30 mouse cellular contexts compared by ENCODE assay signal in genomic region chr9:57256309-57256708, GRCm38 (mm10). TPM values are rescaled to one million over a fixed set of nuclear protein-coding genes. Genes with fewer than 3 reads are reported as not detected.
DNase-seq lines count a peak whose midpoint lies in the region; ATAC-seq and TF ChIP-seq lines count a peak whose summit lies in the region.
"Had no signal": no experiment of that assay in that cellular context is flagged by ENCODE, and none has a peak within 500 bp of the region (broad histone marks: within the 10 kb centered on the region; RNA-seq: fewer than 3 reads in every experiment).

No protein-coding gene starts in this region.

- H3K9me3 ChIP-seq in heart, embryonic 10.5 days: no peaks in the 10 kb centered on the region
- no peaks in the 10 kb centered on the region for H3K9me3 ChIP-seq in megakaryocyte, embryonic 14.5 days
- H3K9me3 ChIP-seq in G1E (replicated peaks): no peaks in the 10 kb centered on the region
- H3K9me3 ChIP-seq: forebrain, embryonic 10.5 days; forebrain, embryonic 13.5 days; hindbrain, embryonic 12.5 days; hindbrain, embryonic 15.5 days had no signal

- no peak overlapping the region for H3K4me3 ChIP-seq in heart, embryonic 10.5 days
- H3K4me3 ChIP-seq in megakaryocyte, embryonic 14.5 days (replicated peaks): peak overlapping the region; percentile 87
- peak overlapping the region; percentile 61 for H3K4me3 ChIP-seq in G1E (ENCODE audit: low read depth, low read length)
- H3K4me3 ChIP-seq: forebrain, embryonic 10.5 days; forebrain, embryonic 13.5 days; hindbrain, embryonic 12.5 days; hindbrain, embryonic 15.5 days had no signal

- H3K27ac ChIP-seq in heart, embryonic 10.5 days: no peak overlapping the region
- H3K27ac ChIP-seq: forebrain, embryonic 10.5 days; forebrain, embryonic 13.5 days; hindbrain, embryonic 12.5 days; hindbrain, embryonic 15.5 days had no signal

- H3K36me3 ChIP-seq in heart, embryonic 10.5 days: peaks cover 72% of the 10 kb centered on the region
- peaks cover 96% of the 10 kb centered on the region for H3K36me3 ChIP-seq in megakaryocyte, embryonic 14.5 days (replicated peaks; ENCODE audit: low read length)
- peaks cover 98% of the 10 kb centered on the region for H3K36me3 ChIP-seq in G1E (replicated peaks)
- H3K36me3 ChIP-seq: hindbrain, embryonic 15.5 days had no signal

- WGBS in heart, embryonic 10.5 days: 92% methylated on average over 20 of the region's 20 CpGs

- peaks cover 51% of the 10 kb centered on the region for H3K4me1 ChIP-seq in heart, embryonic 10.5 days
- H3K4me1 ChIP-seq in megakaryocyte, embryonic 14.5 days: peaks cover 98% of the 10 kb centered on the region
- H3K4me1 ChIP-seq in G1E (ENCODE audit: insufficient read depth, low read depth, low read length): peaks cover 94% of the 10 kb centered on the region

- DNase-seq in heart, adult 11 months: peak; percentile 88
- no peak for DNase-seq in heart, embryonic 10.5 days (ENCODE audit: low spot score)
- no peak for DNase-seq in G1E (ENCODE audit: low spot score)
- no peak for DNase-seq in heart, adult 9 months (ENCODE audit: low spot score in 2 of 2)
- DNase-seq: adrenal gland, adult 8-10 months; adrenal gland, postnatal 25 days; cerebellum, adult 11-12 months; cerebellum, adult 8-10 months; cerebellum, postnatal 10 days; gastrocnemius, postnatal 10 days; heart, adult 18-20 months had no signal

- 0 out of 2 replicates have a peak, but pooled peaks cover 6% of the 10 kb centered on the region for H3K27me3 ChIP-seq in heart, embryonic 10.5 days (ENCODE audit: insufficient read depth, poor library complexity, severe bottlenecking)
- H3K27me3 ChIP-seq in megakaryocyte, embryonic 14.5 days (replicated peaks): no peaks in the 10 kb centered on the region
- H3K27me3 ChIP-seq in G1E (ENCODE audit: insufficient read depth, low read length): no peaks in the 10 kb centered on the region

- no peak for ATAC-seq in megakaryocyte, adult 5-6 weeks (ENCODE audit: poor library complexity, severe bottlenecking)
- no peak for ATAC-seq in G1E (ENCODE audit: extremely low read depth, insufficient number of reproducible peaks, low FRiP score, poor library complexity, severe bottlenecking)
- ATAC-seq: activated CD4-positive, CD25-positive, alpha-beta regulatory T cell, adult 4 months; forebrain, embryonic 13.5 days; forebrain, embryonic 16.5 days had no signal

- TF ChIP-seq CTCF in G1E (IDR thresholded peaks at IDR 0.05; ENCODE audit: low read depth, low read length): no peak

RNA-seq across cellular contexts. Expression of gene 1700017B05Rik, which starts 6.1 kb away (rescaled TPM):
- 22.7 and 31.3 TPM in 2 replicates for polyA plus RNA-seq in heart, embryonic 10.5 days (2016; fragmentation: Nextera tagmentation; extraction: Ambion mirVana)
- polyA plus RNA-seq in megakaryocyte, embryonic 14.5 days (2012; ENCODE audit: insufficient read depth, low replicate concordance): 78.6 and 106 TPM in 2 replicates
- 15.6 and 17.9 TPM in 2 replicates for total RNA-seq in megakaryocyte, adult 5-6 weeks (2015)
- 8.4 and 15.1 TPM in 2 replicates for total RNA-seq in megakaryocyte, adult 5-6 weeks (2017)
- total RNA-seq in G1E (2014; fragmentation: Nextera tagmentation) (88.1 and 99.3 TPM in 2 replicates), G1E (2017) (20.1 and 21.1 TPM in 2 replicates)
- polyA plus RNA-seq in G1E (2012): 154 and 169 TPM in 2 replicates

RNA-seq across cellular contexts. Expression of gene Trcg1, which starts 20.0 kb away (rescaled TPM):
- not detected in 2 replicates for polyA plus RNA-seq in heart, embryonic 10.5 days (2016; fragmentation: Nextera tagmentation; extraction: Ambion mirVana)
- polyA plus RNA-seq in megakaryocyte, embryonic 14.5 days (2012; ENCODE audit: insufficient read depth, low replicate concordance): not detected in 2 replicates
- not detected in 2 replicates for total RNA-seq in megakaryocyte, adult 5-6 weeks (2015)
- total RNA-seq in megakaryocyte, adult 5-6 weeks (2017): not detected in 2 replicates
- total RNA-seq in G1E (2014; fragmentation: Nextera tagmentation) (not detected in 2 replicates), G1E (2017) (0.16 TPM in 1 of 2 replicates, not detected in the other)
- polyA plus RNA-seq in G1E (2012): not detected in 2 replicates
- total RNA-seq: adrenal gland, adult 8-10 months; adrenal gland, postnatal 25 days; gastrocnemius, adult 18-20 months; gastrocnemius, postnatal 10 days; gastrocnemius, postnatal 4 days; heart, adult 18-20 months; heart, postnatal 25 days; hematopoietic stem cell, adult 5-6 weeks had no signal
- polyA plus RNA-seq: activated CD4-positive, CD25-positive, alpha-beta regulatory T cell, adult 4 months; brain, embryonic 14.5 days; embryonic facial prominence, embryonic 11.5 days; embryonic facial prominence, embryonic 14.5 days; forebrain, embryonic 13.5 days; forebrain, embryonic 16.5 days; heart, embryonic 11.5 days; heart, embryonic 14.5 days; heart, postnatal 0 days; hindbrain, embryonic 12.5 days; hindbrain, embryonic 15.5 days; intestine, embryonic 14.5 days had no signal
